Mouse (Mus musculus): ENCODE data around the gene Ctnna3. TPM values are rescaled to one million over a fixed set of nuclear protein-coding genes. Genes with fewer than 3 reads are reported as not detected.
A peak's percentile ranks its signal among the peaks of the same experiment; 100 is the strongest.

The Ctnna3 gene
- polyA plus RNA-seq, 1 experiment from 2014 or later = 0.55 TPM

- no peaks in the 10 kb centered on the region for H3K4me1 ChIP-seq (ENCODE audit: control insufficient read depth, insufficient read depth, low read length)
These were observed 352.1 kb downstream of the Ctnna3 start for GRCm38 (mm10) chr10:63781948-63782347.

GRCm38 (mm10) chr10:63784808-63785535, 355.1 kb downstream of the Ctnna3 start:
- Histone ChIP-seq H3K27ac (ENCODE audit: low read depth, low read length) (no peak overlapping the region), H3K36me3 (ENCODE audit: control insufficient read depth, insufficient read depth, low read length) (no peaks in the 10 kb centered on the region), H3K27me3 (ENCODE audit: control insufficient read depth, insufficient read depth, low read length) (no peaks in the 10 kb centered on the region), H3K9ac (ENCODE audit: low read depth, low read length) (no peak overlapping the region), H3K9me3 (ENCODE audit: control insufficient read depth, low read length) (no peaks in the 10 kb centered on the region), H3K4me1 (ENCODE audit: control insufficient read depth, insufficient read depth, low read length) (no peaks in the 10 kb centered on the region), H3K4me2 (replicated peaks; ENCODE audit: low read depth, low read length) (no peak overlapping the region), H3K4me3 (ENCODE audit: low read length) (no peak overlapping the region)
- WGBS = 74% methylated on average over 20 of the region's 20 CpGs
- ATAC-seq (ENCODE audit: low FRiP score, low TSS enrichment) = 0 out of 2 replicates have a peak, but pooled peaks have one; percentile 52

More at GRCm38 (mm10) chr10:63781948-63782347, 352.1 kb downstream of the Ctnna3 start:
- 73% methylated on average over 6 of the region's 6 CpGs for WGBS
- H3K9ac ChIP-seq (ENCODE audit: low read depth, low read length) = no peak overlapping the region
- H3K9me3 ChIP-seq (ENCODE audit: control insufficient read depth, low read length) = no peaks in the 10 kb centered on the region
- H3K4me3 ChIP-seq (ENCODE audit: low read length) = no peak overlapping the region
- no peaks in the 10 kb centered on the region for H3K36me3 ChIP-seq (ENCODE audit: control insufficient read depth, insufficient read depth, low read length)
- H3K27me3 ChIP-seq (ENCODE audit: control insufficient read depth, insufficient read depth, low read length) = no peaks in the 10 kb centered on the region
- ATAC-seq (ENCODE audit: low FRiP score, low TSS enrichment) = no peak
- H3K4me2 ChIP-seq (replicated peaks; ENCODE audit: low read depth, low read length) = no peak overlapping the region
- no peak overlapping the region for H3K27ac ChIP-seq (ENCODE audit: low read depth, low read length)

GRCm38 (mm10) chr10:63786390-63786789, 356.5 kb downstream of the Ctnna3 start:
- no peak for ATAC-seq (ENCODE audit: low FRiP score, low TSS enrichment)
- 68% methylated on average over 7 of the region's 7 CpGs for WGBS
- Histone ChIP-seq H3K9ac (ENCODE audit: low read depth, low read length) (no peak overlapping the region), H3K4me2 (replicated peaks; ENCODE audit: low read depth, low read length) (no peak overlapping the region), H3K9me3 (ENCODE audit: control insufficient read depth, low read length) (no peaks in the 10 kb centered on the region), H3K27me3 (ENCODE audit: control insufficient read depth, insufficient read depth, low read length) (no peaks in the 10 kb centered on the region), H3K4me3 (ENCODE audit: low read length) (no peak overlapping the region), H3K4me1 (ENCODE audit: control insufficient read depth, insufficient read depth, low read length) (no peaks in the 10 kb centered on the region), H3K36me3 (ENCODE audit: control insufficient read depth, insufficient read depth, low read length) (no peaks in the 10 kb centered on the region), H3K27ac (ENCODE audit: low read depth, low read length) (no peak overlapping the region)

- no peak for ATAC-seq (ENCODE audit: low FRiP score, low TSS enrichment)
- 71% methylated on average over 6 of the region's 6 CpGs for WGBS
- H3K4me3 ChIP-seq (ENCODE audit: low read length) = no peak overlapping the region
These were observed 374.0 kb downstream of the Ctnna3 start for GRCm38 (mm10) chr10:63803909-63804308.

GRCm38 (mm10) chr10:63805551-63805950, 375.7 kb downstream of the Ctnna3 start:
- no peaks in the 10 kb centered on the region for H3K27me3 ChIP-seq (ENCODE audit: control insufficient read depth, insufficient read depth, low read length)
- 92% methylated on average over 6 of the region's 6 CpGs for WGBS

More at GRCm38 (mm10) chr10:63803909-63804308, 374.0 kb downstream of the Ctnna3 start:
- H3K9ac ChIP-seq (ENCODE audit: low read depth, low read length) = no peak overlapping the region
- no peaks in the 10 kb centered on the region for H3K9me3 ChIP-seq (ENCODE audit: control insufficient read depth, low read length)
- H3K27ac ChIP-seq (ENCODE audit: low read depth, low read length) = no peak overlapping the region
- H3K36me3 ChIP-seq (ENCODE audit: control insufficient read depth, insufficient read depth, low read length) = no peaks in the 10 kb centered on the region
- H3K4me1 ChIP-seq (ENCODE audit: control insufficient read depth, insufficient read depth, low read length) = no peaks in the 10 kb centered on the region
- no peak overlapping the region for H3K4me2 ChIP-seq (replicated peaks; ENCODE audit: low read depth, low read length)
- no peaks in the 10 kb centered on the region for H3K27me3 ChIP-seq (ENCODE audit: control insufficient read depth, insufficient read depth, low read length)

GRCm38 (mm10) chr10:63806254-63806653, 376.4 kb downstream of the Ctnna3 start:
- Histone ChIP-seq H3K27ac (ENCODE audit: low read depth, low read length) (no peak overlapping the region), H3K9me3 (ENCODE audit: control insufficient read depth, low read length) (no peaks in the 10 kb centered on the region), H3K9ac (ENCODE audit: low read depth, low read length) (no peak overlapping the region), H3K4me3 (ENCODE audit: low read length) (no peak overlapping the region), H3K36me3 (ENCODE audit: control insufficient read depth, insufficient read depth, low read length) (no peaks in the 10 kb centered on the region), H3K4me1 (ENCODE audit: control insufficient read depth, insufficient read depth, low read length) (no peaks in the 10 kb centered on the region), H3K27me3 (ENCODE audit: control insufficient read depth, insufficient read depth, low read length) (no peaks in the 10 kb centered on the region), H3K4me2 (replicated peaks; ENCODE audit: low read depth, low read length) (no peak overlapping the region)
- 72% methylated on average over 1 of the region's 1 CpGs for WGBS
- ATAC-seq (ENCODE audit: low FRiP score, low TSS enrichment) = no peak

More at GRCm38 (mm10) chr10:63805551-63805950, 375.7 kb downstream of the Ctnna3 start:
- Histone ChIP-seq H3K9ac (ENCODE audit: low read depth, low read length) (no peak overlapping the region), H3K36me3 (ENCODE audit: control insufficient read depth, insufficient read depth, low read length) (no peaks in the 10 kb centered on the region), H3K27ac (ENCODE audit: low read depth, low read length) (no peak overlapping the region), H3K9me3 (ENCODE audit: control insufficient read depth, low read length) (no peaks in the 10 kb centered on the region), H3K4me3 (ENCODE audit: low read length) (no peak overlapping the region), H3K4me1 (ENCODE audit: control insufficient read depth, insufficient read depth, low read length) (no peaks in the 10 kb centered on the region), H3K4me2 (replicated peaks; ENCODE audit: low read depth, low read length) (no peak overlapping the region)
- ATAC-seq (ENCODE audit: low FRiP score, low TSS enrichment) = no peak

GRCm38 (mm10) chr10:63810043-63810617, 380.2 kb downstream of the Ctnna3 start:
- Histone ChIP-seq H3K4me2 (replicated peaks; ENCODE audit: low read depth, low read length) (no peak overlapping the region), H3K9me3 (ENCODE audit: control insufficient read depth, low read length) (no peaks in the 10 kb centered on the region), H3K36me3 (ENCODE audit: control insufficient read depth, insufficient read depth, low read length) (no peaks in the 10 kb centered on the region), H3K4me3 (ENCODE audit: low read length) (no peak overlapping the region), H3K4me1 (ENCODE audit: control insufficient read depth, insufficient read depth, low read length) (no peaks in the 10 kb centered on the region), H3K27ac (ENCODE audit: low read depth, low read length) (no peak overlapping the region), H3K9ac (ENCODE audit: low read depth, low read length) (no peak overlapping the region), H3K27me3 (ENCODE audit: control insufficient read depth, insufficient read depth, low read length) (no peaks in the 10 kb centered on the region)
- ATAC-seq (ENCODE audit: low FRiP score, low TSS enrichment) = no peak
- 50% methylated on average over 9 of the region's 9 CpGs for WGBS

- Histone ChIP-seq H3K4me3 (ENCODE audit: low read length) (no peak overlapping the region), H3K27ac (ENCODE audit: low read depth, low read length) (no peak overlapping the region), H3K36me3 (ENCODE audit: control insufficient read depth, insufficient read depth, low read length) (no peaks in the 10 kb centered on the region), H3K9ac (ENCODE audit: low read depth, low read length) (no peak overlapping the region), H3K9me3 (ENCODE audit: control insufficient read depth, low read length) (no peaks in the 10 kb centered on the region), H3K27me3 (ENCODE audit: control insufficient read depth, insufficient read depth, low read length) (no peaks in the 10 kb centered on the region), H3K4me2 (replicated peaks; ENCODE audit: low read depth, low read length) (no peak overlapping the region), H3K4me1 (ENCODE audit: control insufficient read depth, insufficient read depth, low read length) (no peaks in the 10 kb centered on the region)
- ATAC-seq (ENCODE audit: low FRiP score, low TSS enrichment) = no peak
- 77% methylated on average over 4 of the region's 4 CpGs for WGBS
These were observed 409.1 kb downstream of the Ctnna3 start for GRCm38 (mm10) chr10:63839011-63839410.

GRCm38 (mm10) chr10:63851946-63852345, 422.0 kb downstream of the Ctnna3 start:
- no peak overlapping the region for H3K4me2 ChIP-seq (replicated peaks; ENCODE audit: low read depth, low read length)
- no peaks in the 10 kb centered on the region for H3K9me3 ChIP-seq (ENCODE audit: control insufficient read depth, low read length)
- WGBS = 57% methylated on average over 4 of the region's 4 CpGs
- H3K36me3 ChIP-seq (ENCODE audit: control insufficient read depth, insufficient read depth, low read length) = no peaks in the 10 kb centered on the region
- no peaks in the 10 kb centered on the region for H3K27me3 ChIP-seq (ENCODE audit: control insufficient read depth, insufficient read depth, low read length)
- H3K27ac ChIP-seq (ENCODE audit: low read depth, low read length) = no peak overlapping the region
- H3K4me3 ChIP-seq (ENCODE audit: low read length) = no peak overlapping the region
- no peaks in the 10 kb centered on the region for H3K4me1 ChIP-seq (ENCODE audit: control insufficient read depth, insufficient read depth, low read length)
- H3K9ac ChIP-seq (ENCODE audit: low read depth, low read length) = no peak overlapping the region
- ATAC-seq (ENCODE audit: low FRiP score, low TSS enrichment) = peak; percentile 60; the same call in 1 of the 2 replicates
